Mouse (Mus musculus): ENCODE measurements around the gene Dnase1l3.

DNA sequence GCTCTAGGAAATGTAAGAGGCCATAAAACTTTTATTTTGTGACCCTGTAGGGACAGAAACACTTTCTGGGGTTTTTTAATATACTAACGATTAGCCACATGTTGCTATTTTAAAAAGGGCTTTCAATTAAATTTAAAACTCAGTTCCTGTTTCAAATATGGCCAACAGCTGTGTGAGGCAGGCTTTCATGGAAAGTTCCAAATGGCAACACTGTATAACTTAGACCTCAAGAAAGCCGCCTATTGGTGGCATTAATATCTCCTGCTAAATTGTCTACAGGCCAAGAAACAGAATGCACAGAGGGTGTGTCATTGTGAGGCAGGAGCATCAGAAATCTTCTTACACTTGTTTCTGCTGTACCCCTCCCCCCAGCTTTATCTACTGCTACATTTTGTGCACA is 13.1 kb upstream of the Dnase1l3 start:
- no peak for TF ChIP-seq EP300 (optimal IDR thresholded peaks at IDR 0.05)
- TF ChIP-seq CTCF (IDR thresholded peaks at IDR 0.05; ENCODE audit: low read depth) = no peak

All from stomach, postnatal 0 days (tissue).